Mouse (Mus musculus): Measurements from ENCODE around the gene Tmem171.

The Tmem171 gene

GRCm38 (mm10) chr13:98693316-98693715 is 1.3 kb downstream of the Tmem171 start:
- no peak for DNase-seq (ENCODE audit: low spot score in 2 of 2)

- no peak for DNase-seq (ENCODE audit: low spot score in 2 of 2)
Measured at GRCm38 (mm10) chr13:98691956-98692515, 2.6 kb downstream of the Tmem171 start.

- DNase-seq (ENCODE audit: low spot score in 2 of 2) = no peak
Measured at GRCm38 (mm10) chr13:98690886-98691285, 3.7 kb downstream of the Tmem171 start.

DNA sequence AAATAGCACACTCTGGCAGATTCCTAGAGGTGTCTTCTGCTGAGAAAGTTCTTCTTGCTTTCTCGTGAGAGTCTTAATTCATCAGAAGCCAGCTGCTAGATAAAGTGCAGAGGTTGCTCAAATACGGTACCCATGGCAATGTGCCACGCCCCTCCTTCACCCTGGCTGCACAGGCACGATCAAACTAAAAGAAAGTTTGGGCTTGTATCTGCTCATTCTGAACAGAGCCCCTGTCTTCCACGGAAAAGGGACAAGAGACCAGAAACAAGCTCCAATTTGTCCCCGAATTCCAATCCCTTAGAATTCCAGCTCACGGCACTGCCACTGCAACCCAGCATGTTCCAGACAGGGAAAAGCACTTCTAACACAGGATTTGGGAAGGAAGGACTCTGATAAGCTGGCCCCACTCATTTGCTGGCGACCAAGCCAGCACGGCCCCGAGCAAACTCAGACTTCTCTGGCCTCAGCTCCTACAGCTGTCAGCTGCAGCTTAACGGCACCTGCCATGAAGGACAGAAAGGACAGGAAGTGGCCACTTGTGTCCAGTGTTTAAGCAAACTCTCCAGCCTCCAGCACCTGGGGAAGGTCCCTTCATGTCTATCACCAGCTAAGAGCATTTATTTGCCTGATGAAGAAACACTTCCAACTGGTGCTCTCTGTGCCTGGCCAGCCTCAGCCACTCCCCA is 4.9 kb downstream of the Tmem171 start:
- no peak for DNase-seq (ENCODE audit: low spot score in 2 of 2)

DNA sequence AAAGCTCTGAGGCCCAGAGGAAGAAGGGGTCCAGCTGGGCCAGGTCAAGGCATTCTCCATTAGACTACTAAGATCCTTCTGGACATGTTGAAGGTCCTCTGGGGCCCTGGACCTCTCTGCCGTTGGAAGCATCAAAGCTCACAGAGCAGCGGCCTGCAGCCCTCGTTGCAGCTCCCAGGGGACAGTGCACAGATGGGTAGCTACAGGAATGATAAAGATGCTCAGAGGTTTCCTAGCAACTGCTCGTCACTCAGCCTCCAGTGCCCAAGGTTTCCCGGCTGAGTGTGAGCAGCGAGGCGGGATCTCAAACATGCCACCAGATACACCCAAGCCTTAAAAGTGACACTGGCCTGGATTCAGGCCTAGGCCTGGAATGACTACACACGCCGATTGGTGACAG is 6.7 kb downstream of the Tmem171 start:
- DNase-seq (ENCODE audit: low spot score in 2 of 2) = no peak

- no peak for DNase-seq (ENCODE audit: low spot score in 2 of 2)
Measured at GRCm38 (mm10) chr13:98684144-98684900, 10.3 kb downstream of the Tmem171 start.

- no peak for DNase-seq (ENCODE audit: low spot score in 2 of 2)
Measured at GRCm38 (mm10) chr13:98683412-98683811, 11.2 kb downstream of the Tmem171 start.

DNA sequence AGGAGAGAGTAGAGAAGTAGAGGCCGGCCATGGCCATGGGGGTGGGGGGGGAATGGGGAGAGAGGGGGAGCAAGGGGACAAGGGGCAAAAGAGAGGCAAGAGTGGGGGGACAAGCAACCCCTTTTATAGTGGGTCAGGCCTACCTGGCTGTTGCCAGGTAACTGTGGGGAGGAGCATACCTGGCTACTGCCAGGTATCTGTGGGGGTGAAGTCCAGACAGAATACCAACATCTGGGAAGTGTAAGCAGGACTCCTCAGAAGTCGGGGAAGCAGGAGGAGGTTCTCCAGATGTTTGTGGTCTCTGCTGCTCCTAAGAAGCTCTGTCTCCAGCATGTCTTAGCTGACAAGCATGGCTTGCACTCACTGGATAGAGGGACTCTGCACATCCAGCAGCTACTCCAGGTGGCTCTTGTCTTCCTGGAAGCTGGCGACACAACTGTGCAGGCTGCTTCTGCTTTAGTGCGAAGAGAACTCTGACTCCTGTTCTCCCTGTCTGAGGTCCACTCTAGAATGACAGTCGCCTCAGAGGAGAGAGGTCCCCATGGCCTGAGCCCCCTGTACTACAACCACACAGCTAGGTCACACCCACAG is 14.1 kb downstream of the Tmem171 start:
- no peak for DNase-seq (ENCODE audit: low spot score in 2 of 2)

GRCm38 (mm10) chr13:98679631-98680041 is 15.0 kb downstream of the Tmem171 start:
- DNase-seq (ENCODE audit: low spot score in 2 of 2) = no peak

DNA sequence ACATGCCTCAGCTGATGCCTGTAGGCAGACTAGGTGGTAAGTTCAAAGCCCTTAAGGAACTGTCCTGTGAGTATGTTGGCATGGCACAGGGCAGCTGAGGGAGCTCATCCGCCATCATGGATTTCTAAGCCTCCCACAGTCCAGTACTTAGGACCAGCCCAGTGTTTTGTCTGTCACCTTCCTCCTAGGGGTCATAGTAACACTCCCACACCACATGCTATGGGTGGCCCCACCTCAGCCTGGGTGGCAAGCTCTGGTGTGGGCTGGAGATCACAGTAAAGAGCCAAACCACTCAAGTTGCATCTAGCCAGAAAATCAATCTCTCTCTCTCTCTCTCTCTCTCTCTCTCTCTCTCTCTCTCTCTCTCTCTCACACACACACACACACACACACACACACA is 15.4 kb downstream of the Tmem171 start:
- no peak for DNase-seq (ENCODE audit: low spot score in 2 of 2)

- no peak for DNase-seq (ENCODE audit: low spot score in 2 of 2)
Measured at GRCm38 (mm10) chr13:98673922-98674321, 20.7 kb downstream of the Tmem171 start.

DNA sequence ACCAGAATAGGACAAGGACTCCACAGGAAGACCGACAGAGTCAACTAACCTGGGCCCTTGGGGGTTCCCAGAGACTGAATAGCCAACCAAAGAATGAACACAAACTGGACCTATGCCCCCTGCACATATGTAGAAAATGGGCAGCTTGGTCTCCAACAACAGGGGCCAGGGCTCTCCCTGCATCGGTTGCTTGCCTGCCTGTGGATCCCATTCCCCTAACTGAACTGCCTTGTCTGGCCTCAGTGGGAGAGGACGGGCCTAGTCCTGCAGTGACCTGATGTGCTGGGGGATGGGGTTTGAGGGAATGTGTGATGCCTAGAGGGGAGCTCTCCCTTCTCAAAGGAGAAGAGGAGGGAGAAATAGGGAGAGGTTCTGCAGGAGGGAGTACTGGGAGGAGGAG is 25.3 kb downstream of the Tmem171 start:
- no peak for DNase-seq (ENCODE audit: low spot score in 2 of 2)

DNA sequence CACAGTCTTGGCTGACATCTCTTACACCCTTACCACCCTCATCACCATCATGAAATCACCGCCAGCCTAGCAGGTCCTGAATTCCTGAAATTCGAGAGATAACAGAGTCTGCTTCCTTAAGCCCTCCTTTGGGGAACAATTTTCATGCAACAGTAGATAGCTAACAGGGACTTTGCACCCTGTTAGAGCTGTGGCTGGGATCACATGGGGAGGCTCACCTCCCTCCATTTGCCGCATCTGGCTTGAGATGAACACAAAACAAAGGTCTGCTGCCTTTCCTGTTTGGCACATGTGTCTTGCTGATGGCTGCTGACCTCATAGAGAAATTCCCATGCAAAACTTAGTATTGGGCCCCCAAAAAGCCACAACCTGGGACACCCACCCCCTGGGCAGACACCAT is 27.3 kb downstream of the Tmem171 start:
- peak in 1 of 2 experiments; percentile 50 for DNase-seq (ENCODE audit: low spot score in 2 of 2)

DNA sequence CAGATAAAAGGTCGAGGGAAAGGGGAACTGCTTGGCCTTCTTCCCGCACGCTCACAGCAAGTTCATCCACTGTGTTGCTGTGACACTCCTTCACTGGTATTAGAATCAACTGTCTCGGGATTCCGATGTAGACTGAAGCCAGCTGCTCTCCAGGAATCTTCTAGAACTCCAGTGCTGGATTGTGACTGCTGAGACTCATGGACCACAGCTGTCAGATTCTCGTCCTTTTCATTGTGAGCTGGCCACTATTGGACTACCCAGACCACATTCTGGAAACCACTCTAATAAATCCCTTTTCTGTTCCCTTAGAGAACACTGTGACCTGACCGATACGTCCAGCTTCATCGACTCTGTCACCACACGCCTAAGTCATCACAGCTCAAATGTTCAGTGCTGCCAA is 29.4 kb downstream of the Tmem171 start:
- no peak for DNase-seq (ENCODE audit: low spot score in 2 of 2)

DNA sequence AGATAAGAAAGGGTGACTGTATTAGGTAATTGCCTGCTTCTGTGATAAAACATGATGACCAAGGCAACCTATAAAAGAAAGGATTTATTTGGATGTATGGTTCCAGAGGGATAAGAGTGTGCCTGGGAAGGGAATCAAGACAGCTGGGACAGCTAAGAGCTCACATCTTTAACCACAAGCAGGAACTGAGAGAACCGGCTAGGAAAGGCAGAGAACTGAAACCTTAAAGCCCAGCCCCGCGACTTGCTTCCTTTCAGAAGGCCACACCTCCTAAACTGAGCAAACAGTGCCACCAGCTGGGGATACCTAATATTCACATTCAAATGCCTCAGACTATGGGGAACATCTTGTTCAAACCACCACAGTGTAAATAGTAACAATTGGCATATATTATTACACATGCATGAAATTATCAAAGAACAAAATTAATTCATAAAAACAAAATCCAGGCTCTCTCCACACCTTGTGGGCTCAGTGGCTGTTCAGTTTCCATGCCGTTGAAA is 32.4 kb downstream of the Tmem171 start:
- no peak for DNase-seq (ENCODE audit: low spot score in 2 of 2)

- DNase-seq (ENCODE audit: low spot score in 2 of 2) = no peak
Measured at GRCm38 (mm10) chr13:98656034-98656471, 38.6 kb downstream of the Tmem171 start.

DNA sequence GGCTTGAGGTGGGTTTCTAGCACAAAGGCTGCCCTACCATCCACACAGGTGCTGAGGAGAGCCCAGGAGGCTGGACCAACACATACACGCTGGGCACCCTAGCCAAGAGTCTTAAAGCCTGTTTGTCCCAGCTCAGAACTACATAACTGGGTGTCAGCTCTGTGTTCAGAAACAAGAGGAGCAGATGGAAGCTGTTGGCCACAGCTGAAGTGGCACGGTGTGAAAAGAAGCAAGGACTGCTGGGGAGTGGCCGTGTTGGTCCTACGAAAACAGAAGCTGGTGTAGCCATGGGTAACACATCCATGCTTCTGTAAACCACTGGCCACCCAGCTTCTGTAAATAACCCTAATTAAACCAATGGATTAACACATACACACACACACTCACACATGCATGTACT is 39.3 kb downstream of the Tmem171 start:
- no peak for DNase-seq (ENCODE audit: low spot score in 2 of 2)

GRCm38 (mm10) chr13:98654129-98654939 is 40.3 kb downstream of the Tmem171 start:
- no peak for DNase-seq (ENCODE audit: low spot score in 2 of 2)

GRCm38 (mm10) chr13:98652194-98652593 is 42.4 kb downstream of the Tmem171 start:
- DNase-seq (ENCODE audit: low spot score in 2 of 2) = no peak

DNA sequence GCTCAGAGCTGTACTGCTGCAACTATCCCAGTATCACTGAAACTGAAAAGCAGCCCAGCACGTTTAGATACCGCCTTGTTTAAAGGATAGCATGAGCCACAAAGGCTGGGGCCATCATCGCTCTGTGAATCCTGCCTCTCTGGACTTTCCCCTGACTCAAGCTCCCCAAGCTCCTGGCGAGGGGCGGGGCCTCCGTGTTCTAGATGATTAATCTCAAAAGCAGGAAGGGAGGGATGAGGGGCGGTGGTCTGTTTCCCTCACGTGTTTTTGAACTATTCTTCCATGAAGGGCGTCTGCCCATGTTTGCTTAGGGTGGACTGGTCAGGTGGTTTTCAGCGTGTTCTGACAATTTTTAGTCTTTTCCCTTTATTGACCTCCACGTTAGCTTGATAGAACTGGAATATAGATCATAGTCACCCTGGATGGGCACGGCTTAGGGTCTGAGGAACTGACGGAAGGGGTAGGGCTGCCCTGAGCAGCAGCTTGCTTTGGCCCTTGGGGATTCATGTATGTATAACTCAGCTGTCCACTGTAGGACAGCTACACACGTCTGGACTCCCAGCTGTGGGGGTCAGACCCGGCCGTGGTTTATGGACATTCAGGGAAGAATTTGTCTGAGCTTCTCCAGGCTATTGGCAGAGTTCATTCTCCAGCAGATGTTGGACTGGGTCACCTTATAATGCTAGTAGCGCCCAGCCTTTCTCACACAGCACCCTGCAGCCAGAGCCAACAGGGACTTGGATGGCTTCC is 43.2 kb downstream of the Tmem171 start:
- no peak for DNase-seq (ENCODE audit: low spot score in 2 of 2)
